Mouse (Mus musculus): ENCODE measurements around the gene Ppp2r5a. TPM values are rescaled to one million over a fixed set of nuclear protein-coding genes. Genes with fewer than 3 reads are reported as not detected.
"Not testable (repeated sequence)": the region's sequence is repeated elsewhere in the genome, so short reads cannot be mapped to it uniquely, and the experiment has no call there.

Gene Ppp2r5a
- 100 to 1,000 TPM; 100 to 110 TPM for total RNA-seq (2021)
- long read RNA-seq, experiment 1, transcript Ppp2r5a-201 (13 exons, 3,088 nt) = major isoform, 103 of 118 reads
- long read RNA-seq, experiment 1, partial matches to known transcripts = 4 of 118 reads
- long read RNA-seq, experiment 1, other reads (novel, unspliced or antisense) = 11 of 118 reads
- long read RNA-seq, experiment 2, transcript Ppp2r5a-201 (13 exons, 3,088 nt) = major isoform, 56 of 69 reads
- long read RNA-seq, experiment 2, partial matches to known transcripts = 11 of 69 reads
- long read RNA-seq, experiment 2, other reads (novel, unspliced or antisense) = 2 of 69 reads

GRCm38 (mm10) chr1:191403074-191403473 is at the start of gene Ppp2r5a:
Gene Ppp2r5a, minus strand, starts transcription at chr1:191403272.
- no peak for DNase-seq

GRCm38 (mm10) chr1:191450614-191451013 is 47.5 kb upstream of the Ppp2r5a start:
- DNase-seq = peak in 1 of 2 experiments; percentile 55

GRCm38 (mm10) chr1:191449537-191449936 is 46.5 kb upstream of the Ppp2r5a start:
- DNase-seq = no peak

GRCm38 (mm10) chr1:191447391-191448016 is 44.4 kb upstream of the Ppp2r5a start:
- DNase-seq = no peak

GRCm38 (mm10) chr1:191446307-191446706 is 43.2 kb upstream of the Ppp2r5a start:
- no peak for DNase-seq

- no peak for DNase-seq
These were observed 42.8 kb upstream of the Ppp2r5a start for GRCm38 (mm10) chr1:191445831-191446258.

GRCm38 (mm10) chr1:191445401-191445800 is 42.3 kb upstream of the Ppp2r5a start:
- DNase-seq = no peak

- DNase-seq = no peak
These were observed 41.4 kb upstream of the Ppp2r5a start for GRCm38 (mm10) chr1:191444467-191444866.

GRCm38 (mm10) chr1:191439011-191439410 is 35.9 kb upstream of the Ppp2r5a start:
- no peak for DNase-seq

GRCm38 (mm10) chr1:191438546-191438945 is 35.5 kb upstream of the Ppp2r5a start:
- DNase-seq = no peak

GRCm38 (mm10) chr1:191436647-191437046 is 33.6 kb upstream of the Ppp2r5a start:
- peak in 1 of 2 experiments; percentile 48 for DNase-seq

GRCm38 (mm10) chr1:191435359-191435758 is 32.3 kb upstream of the Ppp2r5a start:
- peak; percentile 81 to 84 for DNase-seq

- no peak for DNase-seq
These were observed 29.5 kb upstream of the Ppp2r5a start for GRCm38 (mm10) chr1:191432531-191432930.

- DNase-seq = no peak
These were observed 29.0 kb upstream of the Ppp2r5a start for GRCm38 (mm10) chr1:191432023-191432422.

GRCm38 (mm10) chr1:191430121-191430520 is 27.0 kb upstream of the Ppp2r5a start:
- DNase-seq = no peak

GRCm38 (mm10) chr1:191425884-191426283 is 22.8 kb upstream of the Ppp2r5a start:
- DNase-seq = no peak

- no peak for DNase-seq
These were observed 20.1 kb upstream of the Ppp2r5a start for GRCm38 (mm10) chr1:191423201-191423600.

- DNase-seq = not testable (repeated sequence)
These were observed 19.6 kb upstream of the Ppp2r5a start for GRCm38 (mm10) chr1:191422714-191423113.

- DNase-seq = no peak
These were observed 19.1 kb upstream of the Ppp2r5a start for GRCm38 (mm10) chr1:191422164-191422563.

GRCm38 (mm10) chr1:191421426-191421999 is 18.4 kb upstream of the Ppp2r5a start:
- no peak for DNase-seq

GRCm38 (mm10) chr1:191420930-191421404 is 17.9 kb upstream of the Ppp2r5a start:
- peak; percentile 69 to 85 for DNase-seq

- peak; percentile 82 to 89 for DNase-seq
These were observed 17.1 kb upstream of the Ppp2r5a start for GRCm38 (mm10) chr1:191419991-191420751.
